Comparison of ENCODE assay signal across 8 mouse cellular contexts in genomic region chr12:91766338-91767107, GRCm38 (mm10). TPM values are rescaled to one million over a fixed set of nuclear protein-coding genes. Genes with fewer than 3 reads are reported as not detected.
DNase-seq lines count a peak whose midpoint lies in the region; ATAC-seq lines count a peak whose summit lies in the region.

No protein-coding gene starts in this region.

- H3K27ac ChIP-seq in hindbrain, embryonic 16.5 days (ENCODE audit: low read depth, low read length): peak overlapping the region; percentile 5; the same call in 1 of the 2 replicates
- H3K27ac ChIP-seq in midbrain, embryonic 12.5 days (replicated peaks): no peak overlapping the region

- peak overlapping the region; percentile 42 for H3K4me2 ChIP-seq in hindbrain, embryonic 16.5 days (ENCODE audit: low read length)
- peak overlapping the region; percentile 31 for H3K4me2 ChIP-seq in midbrain, embryonic 12.5 days (replicated peaks)

- ATAC-seq in hindbrain, embryonic 16.5 days: peak; percentile 89
- peak; percentile 79 for ATAC-seq in midbrain, embryonic 12.5 days (ENCODE audit: low FRiP score, low read depth)

- 19% methylated on average over 14 of the region's 14 CpGs for WGBS in hindbrain, embryonic 16.5 days
- 36% methylated on average over 14 of the region's 14 CpGs for WGBS in midbrain, embryonic 12.5 days

- H3K4me3 ChIP-seq in hindbrain, embryonic 16.5 days (ENCODE audit: low read length): 0 out of 2 replicates have a peak overlapping the region, but pooled peaks have one; percentile 4
- H3K4me3 ChIP-seq in midbrain, embryonic 12.5 days: no peak overlapping the region

- peak overlapping the region; percentile 23; the same call in 1 of the 2 replicates for H3K9ac ChIP-seq in hindbrain, embryonic 16.5 days (ENCODE audit: low read depth, low read length)
- no peak overlapping the region for H3K9ac ChIP-seq in midbrain, embryonic 12.5 days (replicated peaks)

- no peaks in the 10 kb centered on the region for H3K9me3 ChIP-seq in hindbrain, embryonic 16.5 days (ENCODE audit: control insufficient read depth, low read length)
- no peaks in the 10 kb centered on the region for H3K9me3 ChIP-seq in midbrain, embryonic 12.5 days

- peaks cover 9% of the 10 kb centered on the region for H3K4me1 ChIP-seq in hindbrain, embryonic 16.5 days (ENCODE audit: control insufficient read depth, insufficient read depth, low read depth, low read length)
- H3K4me1 ChIP-seq in midbrain, embryonic 12.5 days: peaks cover 26% of the 10 kb centered on the region

- no peaks in the 10 kb centered on the region for H3K36me3 ChIP-seq in hindbrain, embryonic 16.5 days (ENCODE audit: control insufficient read depth, insufficient read depth, low read length)
- no peaks in the 10 kb centered on the region for H3K36me3 ChIP-seq in midbrain, embryonic 12.5 days

- DNase-seq in adrenal gland, adult (ENCODE audit: inconsistent age in 2 of 2, low spot score in 1 of 2): peak; percentile 69 to 90
- no peak for DNase-seq in adrenal gland, postnatal 4 days (ENCODE audit: low spot score in 2 of 2)
- peak; percentile 83 for DNase-seq in brain, adult 2 months (ENCODE audit: low read depth, low spot score)
- DNase-seq in gastrocnemius, postnatal 14 days: peak; percentile 50
- DNase-seq in liver: peak; percentile 52
- peak; percentile 55 to 72 for DNase-seq in spleen, postnatal 4 days (ENCODE audit: low spot score in 2 of 2)

- H3K27me3 ChIP-seq in hindbrain, embryonic 16.5 days (replicated peaks; ENCODE audit: control insufficient read depth, insufficient read depth, low read length): no peaks in the 10 kb centered on the region; the same call in 1 of the 2 replicates
- no peaks in the 10 kb centered on the region; the same call in 1 of the 2 replicates for H3K27me3 ChIP-seq in midbrain, embryonic 12.5 days

- intact Hi-C loops in gastrocnemius, postnatal 14 days (cut with DNase I; ENCODE audit: low total_unique reads): no loop called here

RNA-seq across cellular contexts. Expression of gene Ston2, which starts 21.7 kb away (rescaled TPM):
- 10 to 100 TPM; 14.5 to 15.1 TPM for total RNA-seq in adrenal gland, postnatal 4 days (2021)
- total RNA-seq in gastrocnemius, postnatal 14 days (2021): 10 to 100 TPM; 29.0 to 32.3 TPM
- 7.1 and 8.0 TPM in 2 replicates for polyA plus RNA-seq in hindbrain, embryonic 16.5 days (2015; fragmentation: Nextera tagmentation; extraction: Ambion mirVana)
- 6.0 and 8.0 TPM in 2 replicates for polyA plus RNA-seq in midbrain, embryonic 12.5 days (2016; fragmentation: Nextera tagmentation; extraction: Ambion mirVana)

Comparison
In these comparisons a context has a peak if more than half of its experiments do, and no peak if none do; other contexts are left out.
1. DNase-seq: peak in adrenal gland, adult (2 of 2), brain, adult 2 months (single experiment), gastrocnemius, postnatal 14 days (single experiment), liver (single experiment) and spleen, postnatal 4 days (2 of 2); none in adrenal gland, postnatal 4 days (0 of 2).